Mouse (Mus musculus) gastrocnemius, postnatal 10 days (tissue): ENCODE data around the gene Mgl2. TPM values are rescaled to one million over a fixed set of nuclear protein-coding genes. Genes with fewer than 3 reads are reported as not detected.
"Not testable (repeated sequence)": the region's sequence is repeated elsewhere in the genome, so short reads cannot be mapped to it uniquely, and the experiment has no call there.

ENCODE experiments used
- DNase-seq: peaks from one replicate; pipeline ENCODE4 v3.0.0; 2021; ENCODE audit warnings: mixed read lengths
- long read RNA-seq, 2 experiments: library from polyadenylated mRNA; stranded (forward); transcript quantifications; one replicate each; pipeline ENCODE4 v2.0.0; 2021
- total RNA-seq, 2 experiments: library from RNA; stranded (reverse); gene quantifications; 2 replicates each; pipeline ENCODE4 v1.2.3; 2021

Gene Mgl2
- 1 to 10 TPM; 3.2 to 4.0 TPM for total RNA-seq
- long read RNA-seq, experiment 1, partial matches to known transcripts: 1 of 3 reads
- long read RNA-seq, experiment 1, other reads (novel, unspliced or antisense): 1 of 3 reads
- long read RNA-seq, experiment 2, partial matches to known transcripts: 2 of 7 reads
- long read RNA-seq, experiment 2, other reads (novel, unspliced or antisense): 2 of 7 reads

- DNase-seq: no peak
Measured at GRCm38 (mm10) chr11:70129926-70130379, at the start of gene Mgl2. Gene Mgl2, plus strand, starts transcription at chr11:70130329.

GRCm38 (mm10) chr11:70080803-70081590, 49.1 kb upstream of the Mgl2 start:
- DNase-seq: no peak

DNA sequence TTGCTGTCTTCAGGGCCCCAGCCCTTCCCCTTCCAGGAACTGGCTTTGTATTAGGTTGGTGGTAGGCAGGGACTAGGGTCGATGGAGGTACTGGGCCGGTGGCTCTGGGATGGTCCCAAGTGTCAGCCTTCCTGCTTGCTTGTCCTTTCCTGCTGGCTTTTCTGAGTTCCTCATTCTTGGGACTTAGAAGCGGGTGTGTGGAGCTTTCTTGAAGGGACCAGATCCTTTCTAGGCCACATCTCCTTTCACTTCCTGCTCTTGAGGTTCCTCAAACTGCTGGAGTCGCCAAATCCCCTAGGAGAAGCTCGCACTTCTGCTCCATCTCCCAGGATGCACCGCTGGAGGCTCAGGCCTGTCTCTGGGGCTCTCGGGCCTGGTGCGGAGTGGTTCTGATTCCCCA, 45.6 kb upstream of the Mgl2 start:
- no peak for DNase-seq

DNA sequence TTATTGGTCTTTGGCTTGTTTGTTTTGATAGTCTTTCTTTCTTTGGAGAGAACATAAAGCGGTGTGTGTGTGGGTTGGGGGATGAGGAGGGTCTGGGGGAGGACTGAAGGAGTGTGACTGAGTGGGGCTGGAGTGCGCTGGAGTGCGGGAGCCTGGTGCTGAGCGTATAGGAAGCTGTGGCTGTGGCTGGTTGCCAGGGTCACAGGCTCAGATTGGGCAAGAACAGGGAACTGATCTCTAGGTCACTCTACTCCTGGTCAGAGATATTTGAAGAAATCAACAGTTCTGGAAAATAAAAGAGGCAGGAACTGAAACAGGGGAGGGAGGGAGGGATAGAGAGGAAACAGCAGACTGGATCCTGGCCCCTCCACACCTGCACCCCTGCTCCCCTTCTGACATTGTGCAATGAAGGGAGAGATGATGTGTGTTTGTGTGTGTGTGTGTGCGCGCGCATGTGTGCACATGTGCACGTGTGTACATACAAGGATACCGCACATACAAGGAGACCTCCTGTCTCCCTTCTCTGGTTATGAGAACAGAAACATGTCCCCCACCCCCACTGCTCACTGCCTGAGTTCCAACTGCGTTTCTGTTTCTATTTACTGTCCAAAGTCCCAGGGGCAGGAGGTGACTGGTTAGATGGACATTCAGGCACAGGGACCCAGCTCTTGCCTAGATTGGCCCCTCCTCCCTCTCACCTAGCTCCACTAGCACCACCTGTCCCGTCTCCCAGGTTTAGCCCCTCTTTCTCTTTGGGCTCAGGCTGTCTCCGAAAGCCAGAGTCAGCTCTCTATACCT, 37.9 kb upstream of the Mgl2 start, which contains the start of gene Asgr2:
Asgr2 (plus strand) TSS at position 659 of the 798 bp plus-strand sequence.
- no peak for DNase-seq

DNA sequence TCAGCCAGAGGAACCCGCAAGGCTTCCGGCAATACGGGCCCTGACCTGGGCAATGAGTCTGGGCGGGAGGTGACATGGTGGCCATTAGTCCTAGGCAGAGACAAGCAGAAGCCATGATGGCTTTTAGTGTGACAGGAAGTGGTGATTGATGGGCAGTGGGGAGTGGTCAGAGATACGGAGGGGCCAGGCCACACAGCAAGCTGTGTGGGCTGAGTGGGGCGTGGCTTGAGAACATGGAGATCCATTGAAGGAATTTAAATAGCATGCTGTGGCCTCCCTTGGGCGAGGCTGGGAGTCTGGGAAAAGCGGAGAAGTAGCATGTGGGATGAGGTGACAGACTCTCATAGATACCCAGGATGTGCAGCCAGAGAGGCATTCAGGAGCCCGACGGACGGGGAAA, 32.7 kb upstream of the Mgl2 start:
- DNase-seq: no peak

GRCm38 (mm10) chr11:70099102-70099501, 31.0 kb upstream of the Mgl2 start:
- no peak for DNase-seq

DNA sequence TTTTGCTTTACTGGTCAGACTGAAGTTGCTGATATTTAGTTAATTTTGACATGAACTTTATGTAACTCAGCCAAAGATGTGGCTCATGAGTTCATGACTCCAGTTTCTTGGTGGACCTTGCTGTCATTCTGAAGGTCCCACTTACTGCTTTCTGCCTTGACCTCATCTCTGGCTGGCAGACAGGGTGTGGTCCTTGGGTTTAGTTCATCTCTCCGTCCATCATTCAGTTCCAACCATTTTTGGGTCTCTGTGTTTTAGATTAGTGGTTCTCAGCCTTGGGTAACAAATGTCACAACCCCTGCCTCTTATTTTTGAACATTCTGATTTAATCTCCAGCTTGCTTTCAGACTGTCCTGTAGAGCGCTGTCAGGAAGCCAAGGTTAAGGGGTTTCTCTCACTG, 30.3 kb upstream of the Mgl2 start:
- DNase-seq: no peak

DNA sequence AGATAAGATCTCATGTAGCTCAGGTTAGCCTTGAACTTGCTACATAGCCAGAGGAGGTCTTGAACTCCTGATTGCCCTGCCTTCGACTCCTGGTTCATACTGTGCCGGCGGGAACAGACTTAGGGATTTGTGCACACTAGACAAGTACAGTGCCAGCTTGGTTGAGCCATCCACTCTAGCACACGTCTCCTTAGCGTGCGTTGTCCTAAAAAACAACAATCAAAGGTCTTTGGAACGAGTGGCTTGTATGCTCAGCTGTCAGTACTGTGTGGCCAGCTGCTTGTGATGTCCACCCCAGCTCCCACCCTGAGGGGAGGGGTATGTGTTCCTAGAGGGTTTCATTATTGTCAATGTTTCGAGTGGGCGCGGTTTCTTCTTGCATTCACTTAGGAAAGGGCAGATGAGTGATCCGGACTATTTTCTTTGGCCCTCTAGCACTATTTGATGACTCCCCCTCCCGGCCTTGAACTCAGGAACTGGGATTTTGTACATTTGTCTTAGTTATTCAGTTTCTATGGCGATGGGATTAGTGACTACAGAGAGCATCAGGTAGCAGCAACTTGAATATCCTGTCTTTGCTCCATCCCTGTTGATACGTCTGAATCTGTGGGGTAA, 26.3 kb upstream of the Mgl2 start:
- DNase-seq: no peak

GRCm38 (mm10) chr11:70107085-70107484, 23.0 kb upstream of the Mgl2 start:
- no peak for DNase-seq

GRCm38 (mm10) chr11:70110146-70110545, 20.0 kb upstream of the Mgl2 start:
- peak; percentile 34 for DNase-seq

GRCm38 (mm10) chr11:70114562-70114961, 15.6 kb upstream of the Mgl2 start:
- DNase-seq: no peak

DNA sequence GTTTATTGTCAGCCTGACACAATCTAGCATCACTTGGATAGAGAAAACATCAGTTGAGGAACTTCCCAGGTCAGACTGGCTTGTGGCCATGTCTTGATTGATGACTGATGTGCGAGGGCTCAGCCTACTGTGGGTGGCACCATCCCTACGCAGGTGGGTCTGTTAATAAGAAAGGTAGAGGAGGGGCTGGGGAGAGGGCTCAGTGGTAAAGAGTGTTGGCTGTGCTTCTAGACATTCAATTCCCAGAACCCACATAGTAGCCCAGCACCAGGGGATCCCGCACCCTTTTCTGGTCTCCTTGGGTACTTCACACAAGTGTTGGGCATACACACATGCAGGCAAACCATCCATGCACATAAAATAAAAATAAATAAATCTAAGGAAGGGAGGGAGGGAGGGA, 14.2 kb upstream of the Mgl2 start:
- DNase-seq: no peak

DNA sequence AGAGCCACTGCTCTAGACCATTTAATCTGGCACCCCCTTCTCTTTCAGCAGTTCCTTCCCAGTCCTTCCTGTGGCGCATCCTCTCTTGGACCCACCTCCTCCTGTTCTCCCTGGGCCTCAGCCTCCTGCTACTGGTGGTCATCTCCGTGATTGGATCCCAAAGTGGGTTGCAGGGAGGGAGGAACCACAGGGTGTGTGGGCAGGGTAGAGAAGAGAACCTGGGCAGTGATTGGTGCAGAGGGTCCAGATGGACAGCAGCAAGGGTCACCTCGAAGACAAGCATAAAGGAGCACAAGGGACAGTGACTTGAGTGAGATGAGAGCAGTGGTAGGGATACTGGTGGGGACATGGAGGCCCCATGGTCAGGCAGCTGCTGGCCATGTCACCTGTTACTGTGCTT, 4.9 kb downstream of the Mgl2 start:
- not testable (repeated sequence) for DNase-seq

- not testable (repeated sequence) for DNase-seq
Measured at GRCm38 (mm10) chr11:70135925-70136324, 5.8 kb downstream of the Mgl2 start.

- no peak for DNase-seq
Measured at GRCm38 (mm10) chr11:70139171-70139570, 9.0 kb downstream of the Mgl2 start.

- DNase-seq: no peak
Measured at GRCm38 (mm10) chr11:70151072-70151471, 20.9 kb downstream of the Mgl2 start.

DNA sequence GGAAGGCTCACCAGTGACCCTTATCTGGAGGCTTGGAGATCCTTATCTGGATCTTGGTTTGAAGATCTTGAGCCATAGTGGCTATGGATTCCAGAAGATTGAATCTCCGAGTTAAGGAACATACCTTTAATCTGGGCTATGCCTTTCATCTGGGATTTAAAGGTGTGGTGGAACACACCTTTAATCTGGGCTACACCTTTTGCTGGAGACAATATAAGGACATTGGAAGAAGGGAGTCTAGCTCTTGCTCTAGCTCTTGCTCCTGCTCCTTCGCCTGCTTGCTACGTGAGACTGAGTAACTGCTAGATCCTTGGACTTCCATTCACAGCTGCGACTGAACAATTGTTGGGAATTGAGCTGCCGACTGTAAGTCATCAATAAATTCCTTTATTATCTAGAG, 25.8 kb downstream of the Mgl2 start, which contains the start of gene Clec10a:
Clec10a (plus strand) TSS at position 301 of the 400 bp plus-strand sequence.
- not testable (repeated sequence) for DNase-seq

GRCm38 (mm10) chr11:70162336-70162735, 32.2 kb downstream of the Mgl2 start:
- no peak for DNase-seq

DNA sequence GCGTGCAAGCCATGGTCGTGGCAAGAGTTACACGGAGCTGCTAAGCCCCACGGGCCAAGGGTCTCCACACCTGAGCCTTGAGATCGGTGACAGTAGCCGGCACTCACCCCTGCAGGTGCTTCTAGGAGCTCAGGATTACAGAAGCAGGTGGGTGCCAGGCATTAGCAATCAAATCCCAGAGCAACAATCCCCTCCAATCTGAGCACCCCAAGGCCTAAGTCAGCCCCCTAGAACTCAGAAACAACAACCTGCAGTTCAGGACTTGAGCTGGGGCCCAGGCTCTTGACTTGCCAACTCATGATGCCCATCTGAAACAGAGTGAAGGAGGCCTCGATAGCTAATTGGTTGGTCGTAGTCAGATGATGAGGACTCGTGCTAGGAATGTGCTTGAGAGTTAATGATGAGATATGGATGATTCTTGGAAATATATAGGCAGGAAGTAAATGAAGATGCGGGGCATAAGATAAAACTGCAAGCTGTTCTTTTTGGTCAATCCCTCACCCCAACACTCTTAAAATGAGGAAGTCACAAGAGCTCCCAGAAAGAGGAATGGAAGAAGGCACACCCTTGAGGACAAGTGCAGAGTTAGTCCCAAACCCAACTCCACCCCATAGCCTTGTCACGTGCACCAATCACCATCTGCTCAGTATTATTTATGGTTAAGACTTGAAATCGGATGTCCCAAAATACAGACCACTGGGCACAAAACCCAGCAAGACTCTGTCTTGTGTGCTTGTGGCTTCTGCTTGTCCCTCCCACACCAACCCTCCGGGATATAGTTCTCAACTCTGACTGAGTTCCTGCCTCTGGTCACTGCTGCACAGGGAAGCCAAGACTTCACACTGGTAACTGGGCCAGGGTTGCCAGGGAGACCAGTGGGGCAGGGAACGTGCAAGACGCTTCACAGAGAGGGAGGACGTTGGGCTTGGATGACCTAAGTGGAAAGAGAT, 36.1 kb downstream of the Mgl2 start:
- DNase-seq: no peak

- DNase-seq: no peak
Measured at GRCm38 (mm10) chr11:70168136-70168535, 38.0 kb downstream of the Mgl2 start.

- DNase-seq: not testable (repeated sequence)
Measured at GRCm38 (mm10) chr11:70169471-70169870, 39.3 kb downstream of the Mgl2 start.
